Mouse (Mus musculus): ENCODE measurements around the gene Fam129b. TPM values are rescaled to one million over a fixed set of nuclear protein-coding genes. Genes with fewer than 3 reads are reported as not detected.

The Fam129b gene
- total and polyA plus RNA-seq, 3 experiments, result 0.26 to 0.55 (median 0.50) TPM

DNA sequence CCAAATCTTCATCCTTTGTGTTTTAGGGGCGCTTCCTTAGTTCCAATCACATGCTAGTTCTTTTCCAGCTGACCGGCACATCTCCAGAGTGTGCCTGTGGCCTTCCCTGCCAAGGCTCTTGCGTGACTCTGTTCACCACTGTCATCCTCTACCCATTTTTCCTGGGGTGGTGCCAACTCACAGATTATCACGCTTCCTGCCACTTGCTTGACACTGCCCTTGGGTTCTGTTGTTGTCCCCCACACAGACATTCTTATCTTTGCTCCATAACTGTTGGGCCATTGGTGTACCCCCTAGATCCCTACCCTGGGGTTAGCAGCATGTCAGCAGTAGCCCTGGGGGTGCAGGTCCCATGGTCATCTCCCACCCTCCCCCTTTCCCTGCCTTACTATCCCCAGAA, 27.6 kb downstream of the Fam129b start:
- dilution Hi-C loops (cut with MboI; ENCODE audit: extremely low pct_ligation_motif_present, extremely low pct_unique_long_range_greater_than_20kb, low sequenced_read_pairs), result no loop called here
- no peaks in the 10 kb centered on the region for H3K4me1 ChIP-seq (ENCODE audit: control insufficient read depth in 1 of 2, insufficient read depth in 2 of 2)
- in situ Hi-C loops (cut with MboI; ENCODE audit: low pct_ligation_motif_present, low pct_unique_long_range_greater_than_20kb, low sequenced_read_pairs), result no loop called here

DNA sequence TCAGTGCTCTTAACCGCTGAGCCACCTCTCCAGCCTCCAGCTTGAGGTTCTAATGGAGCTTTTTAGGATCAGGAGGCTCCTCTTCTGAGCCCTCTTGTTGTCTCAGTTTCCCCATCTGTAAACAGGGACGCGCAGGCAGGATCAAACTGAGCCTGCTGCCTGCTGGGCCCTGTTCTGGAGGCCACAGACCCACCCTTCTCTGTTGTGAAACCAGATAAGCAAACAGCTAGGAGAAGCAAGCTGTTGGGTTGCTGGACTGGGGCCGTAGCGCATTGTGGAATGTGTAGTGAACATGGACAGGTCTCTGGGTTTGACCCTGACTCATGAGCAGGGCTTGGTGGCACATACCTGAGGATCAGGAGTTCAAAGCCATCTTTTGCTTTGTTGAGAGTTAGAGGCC, 28.7 kb downstream of the Fam129b start:
- dilution Hi-C loops (cut with MboI; ENCODE audit: extremely low pct_ligation_motif_present, extremely low pct_unique_long_range_greater_than_20kb, low sequenced_read_pairs) (no loop called here), in situ Hi-C loops (cut with MboI; ENCODE audit: low pct_ligation_motif_present, low pct_unique_long_range_greater_than_20kb, low sequenced_read_pairs) (no loop called here)
- H3K9me3 ChIP-seq (replicated peaks; ENCODE audit: low read length), result no peaks in the 10 kb centered on the region
- TF ChIP-seq POLR2A (IDR thresholded peaks at IDR 0.05; ENCODE audit: low read depth, low read length) (no peak), RAD21 (IDR thresholded peaks at IDR 0.05; ENCODE audit: low read depth, low read length) (no peak), KAT2A (IDR thresholded peaks at IDR 0.05; ENCODE audit: insufficient replicate concordance, low read length) (no peak), RCOR1 (conservative IDR thresholded peaks at IDR 0.05; ENCODE audit: low read depth, low read length) (no peak), CTCF (conservative IDR thresholded peaks at IDR 0.05 in 1 of 2, IDR thresholded peaks at IDR 0.05 in 1 of 2; ENCODE audit: low read depth in 2 of 2, low read length in 2 of 2) (no peak), PAX5 (IDR thresholded peaks at IDR 0.05; ENCODE audit: low read length) (no peak), ZMIZ1 (IDR thresholded peaks at IDR 0.05; ENCODE audit: low read depth, low read length) (no peak), TBP (conservative IDR thresholded peaks at IDR 0.05; ENCODE audit: low read depth, low read length) (no peak)
- H3K36me3 ChIP-seq (replicated peaks in 1 of 2; ENCODE audit: control insufficient read depth in 1 of 2, insufficient read depth in 1 of 2, low read length in 1 of 2), result no peaks in the 10 kb centered on the region
- no peak overlapping the region for H3K4me3 ChIP-seq (replicated peaks in 1 of 3; ENCODE audit: low read depth in 2 of 3, low read length in 2 of 3, poor library complexity in 1 of 3)
- no peaks in the 10 kb centered on the region for H3K4me1 ChIP-seq (ENCODE audit: control insufficient read depth in 1 of 2, insufficient read depth in 2 of 2)
- peaks cover 5% of the 10 kb centered on the region for H3K27me3 ChIP-seq (replicated peaks)
- no peaks in the 10 kb centered on the region for H3K79me2 ChIP-seq (replicated peaks; ENCODE audit: control insufficient read depth, extremely low read depth, insufficient read depth, poor library complexity, severe bottlenecking)
- no peak overlapping the region for H3K9ac ChIP-seq (ENCODE audit: insufficient read depth, low read depth)
- H3K4me2 ChIP-seq (ENCODE audit: insufficient read depth, low read depth, poor library complexity, severe bottlenecking), result no peak overlapping the region
- no peak for DNase-seq (ENCODE audit: extremely low read depth)
- no peak overlapping the region for H3K27ac ChIP-seq (ENCODE audit: insufficient read depth, low read depth)

More for the DNA sequence above, 27.6 kb downstream of the Fam129b start:
- no peak for DNase-seq (ENCODE audit: extremely low read depth)
- H3K9me3 ChIP-seq (replicated peaks; ENCODE audit: low read length), result no peaks in the 10 kb centered on the region
- no peak overlapping the region for H3K4me3 ChIP-seq (replicated peaks in 1 of 3; ENCODE audit: low read depth in 2 of 3, low read length in 2 of 3, poor library complexity in 1 of 3)
- H3K27me3 ChIP-seq (replicated peaks), result no peaks in the 10 kb centered on the region
- no peak for TF ChIP-seq SMC3 (IDR thresholded peaks at IDR 0.05; ENCODE audit: low read depth, low read length)
- TF ChIP-seq RCOR1 (conservative IDR thresholded peaks at IDR 0.05; ENCODE audit: low read depth, low read length), result no peak
- no peak for TF ChIP-seq MXI1 (IDR thresholded peaks at IDR 0.05; ENCODE audit: low read depth, low read length)
- TF ChIP-seq EP300 (IDR thresholded peaks at IDR 0.05; ENCODE audit: low read length), result no peak
- TF ChIP-seq CHD2 (IDR thresholded peaks at IDR 0.05; ENCODE audit: low read length), result no peak
- no peak for TF ChIP-seq MYC (IDR thresholded peaks at IDR 0.05; ENCODE audit: low read depth, low read length)
- TF ChIP-seq USF2 (conservative IDR thresholded peaks at IDR 0.05; ENCODE audit: low read depth, low read length), result no peak
- TF ChIP-seq E2F4 (IDR thresholded peaks at IDR 0.05; ENCODE audit: insufficient replicate concordance, low read depth, low read length), result no peak
- no peak overlapping the region for H3K9ac ChIP-seq (ENCODE audit: insufficient read depth, low read depth)
- H3K36me3 ChIP-seq (replicated peaks in 1 of 2; ENCODE audit: control insufficient read depth in 1 of 2, insufficient read depth in 1 of 2, low read length in 1 of 2), result no peaks in the 10 kb centered on the region
- no peak overlapping the region for H3K4me2 ChIP-seq (ENCODE audit: insufficient read depth, low read depth, poor library complexity, severe bottlenecking)
- H3K79me2 ChIP-seq (replicated peaks; ENCODE audit: control insufficient read depth, extremely low read depth, insufficient read depth, poor library complexity, severe bottlenecking), result no peaks in the 10 kb centered on the region
- no peak overlapping the region for H3K27ac ChIP-seq (ENCODE audit: insufficient read depth, low read depth)

DNA sequence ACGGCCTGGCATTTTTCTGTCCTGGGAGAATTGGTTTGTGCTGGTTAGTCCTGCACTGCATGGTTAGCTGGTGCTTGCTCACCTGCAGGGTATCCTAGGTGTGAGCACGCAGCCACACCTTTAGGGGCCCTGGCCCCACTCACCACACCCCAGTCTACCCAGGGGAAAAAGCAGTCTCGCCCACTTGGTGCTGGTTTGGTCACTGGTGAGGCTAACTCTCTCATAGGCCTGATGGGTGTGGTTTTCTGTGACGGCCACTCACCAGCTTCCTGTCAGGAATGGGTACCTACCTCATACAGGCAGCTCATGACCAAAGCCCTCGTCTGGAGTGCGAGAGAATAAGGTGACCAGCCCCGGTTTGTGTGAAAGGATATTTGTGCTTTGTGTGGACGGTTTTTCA, 29.4 kb downstream of the Fam129b start:
- Histone ChIP-seq H3K9me3 (replicated peaks; ENCODE audit: low read length) (no peaks in the 10 kb centered on the region), H3K4me2 (ENCODE audit: insufficient read depth, low read depth, poor library complexity, severe bottlenecking) (no peak overlapping the region), H3K27me3 (replicated peaks) (peaks cover 5% of the 10 kb centered on the region), H3K4me3 (replicated peaks in 1 of 3; ENCODE audit: low read depth in 2 of 3, low read length in 2 of 3, poor library complexity in 1 of 3) (no peak overlapping the region), H3K36me3 (replicated peaks in 1 of 2; ENCODE audit: control insufficient read depth in 1 of 2, insufficient read depth in 1 of 2, low read length in 1 of 2) (no peaks in the 10 kb centered on the region), H3K27ac (ENCODE audit: insufficient read depth, low read depth) (no peak overlapping the region), H3K9ac (ENCODE audit: insufficient read depth, low read depth) (no peak overlapping the region), H3K4me1 (ENCODE audit: control insufficient read depth in 1 of 2, insufficient read depth in 2 of 2) (no peaks in the 10 kb centered on the region), H3K79me2 (replicated peaks; ENCODE audit: control insufficient read depth, extremely low read depth, insufficient read depth, poor library complexity, severe bottlenecking) (no peaks in the 10 kb centered on the region)
- TF ChIP-seq USF1 (IDR thresholded peaks at IDR 0.05; ENCODE audit: low read depth, low read length) (no peak), SIN3A (IDR thresholded peaks at IDR 0.05; ENCODE audit: low read length) (no peak), UBTF (IDR thresholded peaks at IDR 0.05; ENCODE audit: low read depth, low read length) (no peak), ZMIZ1 (IDR thresholded peaks at IDR 0.05; ENCODE audit: low read depth, low read length) (no peak), JUND (conservative IDR thresholded peaks at IDR 0.05; ENCODE audit: low read depth, low read length) (no peak), EP300 (IDR thresholded peaks at IDR 0.05; ENCODE audit: low read length) (no peak), RCOR1 (conservative IDR thresholded peaks at IDR 0.05; ENCODE audit: low read depth, low read length) (no peak)
- no peak for DNase-seq (ENCODE audit: extremely low read depth)
- in situ Hi-C loops (cut with MboI; ENCODE audit: low pct_ligation_motif_present, low pct_unique_long_range_greater_than_20kb, low sequenced_read_pairs) (no loop called here), dilution Hi-C loops (cut with MboI; ENCODE audit: extremely low pct_ligation_motif_present, extremely low pct_unique_long_range_greater_than_20kb, low sequenced_read_pairs) (no loop called here)
